Mouse (Mus musculus): Measurements from ENCODE around the gene Tspyl3. TPM values are rescaled to one million over a fixed set of nuclear protein-coding genes. Genes with fewer than 3 reads are reported as not detected.

Gene Tspyl3
- polyA plus RNA-seq, 1 experiment from 2014 or later, result 23.5 TPM

- no peaks in the 10 kb centered on the region for H3K9me3 ChIP-seq (replicated peaks; ENCODE audit: control insufficient read depth, low read length)
- no peak for ATAC-seq
- WGBS, result 68% methylated on average over 4 of the region's 4 CpGs
- H3K27ac ChIP-seq (ENCODE audit: low read depth, low read length), result no peak overlapping the region
- peaks cover 15% of the 10 kb centered on the region for H3K4me1 ChIP-seq (ENCODE audit: control insufficient read depth, insufficient read depth, low read length)
- H3K27me3 ChIP-seq (replicated peaks; ENCODE audit: control insufficient read depth, insufficient read depth, low read length), result no peaks in the 10 kb centered on the region
- no peak overlapping the region for H3K9ac ChIP-seq (ENCODE audit: low read length)
- no peak for DNase-seq (ENCODE audit: low spot score)
- no peak overlapping the region for H3K4me2 ChIP-seq (ENCODE audit: low read length)
- peaks cover 39% of the 10 kb centered on the region for H3K36me3 ChIP-seq (ENCODE audit: control insufficient read depth, insufficient read depth, low read length)
- no peak overlapping the region for H3K4me3 ChIP-seq (ENCODE audit: low read depth, low read length)
Measured at GRCm38 (mm10) chr2:153237891-153238290, 12.7 kb upstream of the Tspyl3 start.

DNA sequence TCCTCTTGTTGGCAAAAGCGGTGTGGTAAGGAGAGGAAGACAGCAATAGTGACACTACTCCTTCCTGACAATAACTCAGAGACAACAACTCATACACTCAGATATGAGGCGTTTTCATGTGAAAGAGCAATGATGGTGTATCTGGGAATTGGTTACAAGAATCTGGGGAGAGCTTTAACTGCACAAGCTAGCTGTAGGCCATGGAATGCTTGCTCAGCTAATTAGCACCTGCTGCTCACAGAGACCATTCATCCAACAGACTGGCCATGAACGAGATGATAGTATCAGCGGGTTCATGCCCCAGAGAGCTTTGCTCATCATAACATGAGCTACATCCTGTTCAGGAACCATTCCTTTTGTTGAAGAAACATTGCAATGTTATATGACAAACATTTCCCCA is 12.0 kb upstream of the Tspyl3 start:
- Histone ChIP-seq H3K4me1 (ENCODE audit: control insufficient read depth, insufficient read depth, low read length) (peaks cover 14% of the 10 kb centered on the region), H3K4me3 (ENCODE audit: low read depth, low read length) (no peak overlapping the region), H3K27ac (ENCODE audit: low read depth, low read length) (no peak overlapping the region), H3K4me2 (ENCODE audit: low read length) (no peak overlapping the region), H3K36me3 (ENCODE audit: control insufficient read depth, insufficient read depth, low read length) (peaks cover 44% of the 10 kb centered on the region), H3K9me3 (replicated peaks; ENCODE audit: control insufficient read depth, low read length) (no peaks in the 10 kb centered on the region), H3K27me3 (replicated peaks; ENCODE audit: control insufficient read depth, insufficient read depth, low read length) (no peaks in the 10 kb centered on the region), H3K9ac (ENCODE audit: low read length) (no peak overlapping the region)
- ATAC-seq (no peak), DNase-seq (ENCODE audit: low spot score) (no peak)
- 68% methylated on average over 4 of the region's 4 CpGs for WGBS

GRCm38 (mm10) chr2:153228523-153228922 is 3.3 kb upstream of the Tspyl3 start:
- no peak overlapping the region for H3K4me2 ChIP-seq (ENCODE audit: low read length)
- ATAC-seq, result no peak
- no peak for DNase-seq (ENCODE audit: low spot score)
- H3K4me1 ChIP-seq (ENCODE audit: control insufficient read depth, insufficient read depth, low read length), result no peaks in the 10 kb centered on the region
- no peak overlapping the region for H3K4me3 ChIP-seq (ENCODE audit: low read depth, low read length)
- no peak overlapping the region for H3K9ac ChIP-seq (ENCODE audit: low read length)
- H3K27ac ChIP-seq (ENCODE audit: low read depth, low read length), result no peak overlapping the region
- H3K9me3 ChIP-seq (replicated peaks; ENCODE audit: control insufficient read depth, low read length), result no peaks in the 10 kb centered on the region
- peaks cover 63% of the 10 kb centered on the region for H3K36me3 ChIP-seq (ENCODE audit: control insufficient read depth, insufficient read depth, low read length)
- WGBS, result 86% methylated on average over 5 of the region's 5 CpGs
- no peaks in the 10 kb centered on the region for H3K27me3 ChIP-seq (replicated peaks; ENCODE audit: control insufficient read depth, insufficient read depth, low read length)

- Histone ChIP-seq H3K27me3 (replicated peaks; ENCODE audit: control insufficient read depth, insufficient read depth, low read length) (no peaks in the 10 kb centered on the region), H3K4me2 (ENCODE audit: low read length) (no peak overlapping the region), H3K4me3 (ENCODE audit: low read depth, low read length) (no peak overlapping the region), H3K4me1 (ENCODE audit: control insufficient read depth, insufficient read depth, low read length) (no peaks in the 10 kb centered on the region), H3K36me3 (ENCODE audit: control insufficient read depth, insufficient read depth, low read length) (peaks cover 57% of the 10 kb centered on the region), H3K9me3 (replicated peaks; ENCODE audit: control insufficient read depth, low read length) (no peaks in the 10 kb centered on the region), H3K9ac (ENCODE audit: low read length) (no peak overlapping the region), H3K27ac (ENCODE audit: low read depth, low read length) (no peak overlapping the region)
- WGBS, result 93% methylated on average over 4 of the region's 4 CpGs
- DNase-seq (ENCODE audit: low spot score) (no peak), ATAC-seq (no peak)
Measured at GRCm38 (mm10) chr2:153227959-153228358, 2.7 kb upstream of the Tspyl3 start.

- no peak; the same call in 1 of the 2 replicates for ATAC-seq
- Histone ChIP-seq H3K9ac (ENCODE audit: low read length) (peak overlapping the region; percentile 75), H3K4me1 (ENCODE audit: control insufficient read depth, insufficient read depth, low read length) (no peaks in the 10 kb centered on the region), H3K4me3 (ENCODE audit: low read depth, low read length) (peak overlapping the region; percentile 48), H3K4me2 (ENCODE audit: low read length) (peak overlapping the region; percentile 58), H3K27me3 (replicated peaks; ENCODE audit: control insufficient read depth, insufficient read depth, low read length) (no peaks in the 10 kb centered on the region), H3K9me3 (replicated peaks; ENCODE audit: control insufficient read depth, low read length) (no peaks in the 10 kb centered on the region), H3K36me3 (ENCODE audit: control insufficient read depth, insufficient read depth, low read length) (peaks cover 35% of the 10 kb centered on the region), H3K27ac (ENCODE audit: low read depth, low read length) (peak overlapping the region; percentile 33; the same call in 1 of the 2 replicates)
- no peak for DNase-seq (ENCODE audit: low spot score)
- 12% methylated on average over 3 of the region's 3 CpGs for WGBS
Measured at GRCm38 (mm10) chr2:153225595-153225953, 333 bp upstream of the Tspyl3 start.

GRCm38 (mm10) chr2:153222566-153222965 is 2.7 kb downstream of the Tspyl3 start:
- 97% methylated on average over 2 of the region's 2 CpGs for WGBS

GRCm38 (mm10) chr2:153222130-153222529 is 3.1 kb downstream of the Tspyl3 start:
- DNase-seq (ENCODE audit: low spot score) (no peak), ATAC-seq (no peak)
- no peak overlapping the region for H3K9ac ChIP-seq (ENCODE audit: low read length)
- no peak overlapping the region for H3K27ac ChIP-seq (ENCODE audit: low read depth, low read length)
- H3K36me3 ChIP-seq (ENCODE audit: control insufficient read depth, insufficient read depth, low read length), result peaks cover 3% of the 10 kb centered on the region; the same call in 1 of the 2 replicates
- no peaks in the 10 kb centered on the region for H3K27me3 ChIP-seq (replicated peaks; ENCODE audit: control insufficient read depth, insufficient read depth, low read length)
- no peak overlapping the region for H3K4me2 ChIP-seq (ENCODE audit: low read length)
- no peaks in the 10 kb centered on the region for H3K9me3 ChIP-seq (replicated peaks; ENCODE audit: control insufficient read depth, low read length)
- H3K4me3 ChIP-seq (ENCODE audit: low read depth, low read length), result no peak overlapping the region
- H3K4me1 ChIP-seq (ENCODE audit: control insufficient read depth, insufficient read depth, low read length), result no peaks in the 10 kb centered on the region

More at GRCm38 (mm10) chr2:153222566-153222965, 2.7 kb downstream of the Tspyl3 start:
- Histone ChIP-seq H3K4me2 (ENCODE audit: low read length) (no peak overlapping the region), H3K27me3 (replicated peaks; ENCODE audit: control insufficient read depth, insufficient read depth, low read length) (no peaks in the 10 kb centered on the region), H3K36me3 (ENCODE audit: control insufficient read depth, insufficient read depth, low read length) (peaks cover 7% of the 10 kb centered on the region; the same call in 1 of the 2 replicates), H3K4me3 (ENCODE audit: low read depth, low read length) (no peak overlapping the region), H3K9me3 (replicated peaks; ENCODE audit: control insufficient read depth, low read length) (no peaks in the 10 kb centered on the region), H3K9ac (ENCODE audit: low read length) (no peak overlapping the region), H3K27ac (ENCODE audit: low read depth, low read length) (no peak overlapping the region), H3K4me1 (ENCODE audit: control insufficient read depth, insufficient read depth, low read length) (no peaks in the 10 kb centered on the region)
- DNase-seq (ENCODE audit: low spot score), result no peak
- ATAC-seq, result no peak

DNA sequence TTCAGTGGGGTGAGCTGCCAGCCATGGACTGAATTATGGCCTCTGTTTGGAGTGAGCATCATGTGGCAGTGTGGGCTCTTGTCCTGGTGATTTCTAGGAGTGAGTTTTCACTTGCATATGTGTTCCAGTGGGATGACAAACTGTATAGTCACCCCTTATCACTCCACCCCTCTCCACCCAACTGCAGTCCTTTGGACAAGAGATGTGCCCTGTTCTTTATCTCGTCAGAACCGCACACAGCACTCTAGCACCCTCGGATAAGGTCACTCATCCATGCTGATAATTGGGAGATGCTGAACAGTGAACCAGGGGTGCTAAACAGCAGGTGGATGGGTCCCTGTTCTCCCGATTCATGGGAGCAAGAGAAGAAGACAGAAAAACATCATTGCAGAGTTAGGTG is 3.6 kb downstream of the Tspyl3 start:
- Histone ChIP-seq H3K9ac (ENCODE audit: low read length) (no peak overlapping the region), H3K4me3 (ENCODE audit: low read depth, low read length) (no peak overlapping the region), H3K4me2 (ENCODE audit: low read length) (no peak overlapping the region), H3K36me3 (ENCODE audit: control insufficient read depth, insufficient read depth, low read length) (no peaks in the 10 kb centered on the region), H3K27me3 (replicated peaks; ENCODE audit: control insufficient read depth, insufficient read depth, low read length) (no peaks in the 10 kb centered on the region), H3K4me1 (ENCODE audit: control insufficient read depth, insufficient read depth, low read length) (no peaks in the 10 kb centered on the region), H3K9me3 (replicated peaks; ENCODE audit: control insufficient read depth, low read length) (no peaks in the 10 kb centered on the region), H3K27ac (ENCODE audit: low read depth, low read length) (no peak overlapping the region)
- ATAC-seq (no peak), DNase-seq (ENCODE audit: low spot score) (no peak)
- WGBS, result 92% methylated on average over 4 of the region's 4 CpGs

- 85% methylated on average over 3 of the region's 3 CpGs for WGBS
- no peaks in the 10 kb centered on the region for H3K4me1 ChIP-seq (ENCODE audit: control insufficient read depth, insufficient read depth, low read length)
- no peaks in the 10 kb centered on the region for H3K36me3 ChIP-seq (ENCODE audit: control insufficient read depth, insufficient read depth, low read length)
- H3K9ac ChIP-seq (ENCODE audit: low read length), result no peak overlapping the region
- DNase-seq (ENCODE audit: low spot score) (no peak), ATAC-seq (no peak)
- H3K27me3 ChIP-seq (replicated peaks; ENCODE audit: control insufficient read depth, insufficient read depth, low read length), result no peaks in the 10 kb centered on the region
- no peaks in the 10 kb centered on the region for H3K9me3 ChIP-seq (replicated peaks; ENCODE audit: control insufficient read depth, low read length)
- H3K4me3 ChIP-seq (ENCODE audit: low read depth, low read length), result no peak overlapping the region
- H3K4me2 ChIP-seq (ENCODE audit: low read length), result no peak overlapping the region
- no peak overlapping the region for H3K27ac ChIP-seq (ENCODE audit: low read depth, low read length)
Measured at GRCm38 (mm10) chr2:153218516-153218915, 6.7 kb downstream of the Tspyl3 start.
